Mouse (Mus musculus) spleen, adult 2 months (tissue): ENCODE measurements around the gene H6pd.

Experiments
- CTCF ChIP-seq: fragments of 200-500 bp; IDR thresholded peaks from 2 replicates; pipeline ENCODE4 v1.5.1; 2011; ENCODE audit warnings: mild to moderate bottlenecking, inconsistent platforms; ENCODE audit not compliant: insufficient read depth, insufficient read length, insufficient replicate concordance; ENCODE audit errors: extremely low read depth
- POLR2A ChIP-seq: fragments of 200-500 bp; IDR thresholded peaks from 2 replicates; pipeline ENCODE4 v1.6.1; 2011; ENCODE audit warnings: low read depth, low read length, inconsistent platforms

DNA sequence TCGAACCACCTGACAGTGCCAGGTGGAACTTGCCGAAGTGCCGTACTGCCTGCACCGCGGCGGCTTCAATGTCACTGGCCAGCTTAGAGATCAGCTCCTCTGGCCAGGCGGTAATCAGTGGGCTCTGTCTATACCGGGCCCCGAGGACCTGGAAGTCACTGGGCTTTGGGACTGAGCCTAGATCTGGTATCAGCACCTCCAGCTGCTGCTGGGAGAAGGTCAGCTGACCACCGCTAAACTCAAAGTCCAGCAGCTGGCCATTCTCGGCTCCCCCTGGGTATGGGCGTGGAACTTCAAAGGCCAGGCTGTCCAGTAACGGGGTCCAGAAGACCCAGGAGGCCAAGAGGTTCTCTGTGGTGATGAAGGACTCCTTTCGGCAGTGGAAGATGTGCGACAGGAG is 26.7 kb downstream of the H6pd start:
- no peak for TF ChIP-seq CTCF
- TF ChIP-seq POLR2A: no peak
